ENCODE assay signal across 8 mouse cellular contexts in genomic region chr14:25377091-25377490, GRCm38 (mm10).
DNase-seq lines count a peak whose midpoint lies in the region; ATAC-seq and TF ChIP-seq lines count a peak whose summit lies in the region.

No protein-coding gene starts in this region.

- peak overlapping the region; percentile 99 for H3K27ac ChIP-seq in kidney, embryonic 16.5 days (ENCODE audit: low read length)
- H3K27ac ChIP-seq in embryonic facial prominence, embryonic 15.5 days (replicated peaks) = peak overlapping the region; percentile 99
- peak overlapping the region; percentile 98 for H3K27ac ChIP-seq in intestine, embryonic 14.5 days (ENCODE audit: low read depth)

- no peaks in the 10 kb centered on the region for H3K27me3 ChIP-seq in kidney, embryonic 16.5 days (ENCODE audit: insufficient read depth, low read length)
- H3K27me3 ChIP-seq in embryonic facial prominence, embryonic 15.5 days = no peaks in the 10 kb centered on the region
- no peaks in the 10 kb centered on the region for H3K27me3 ChIP-seq in intestine, embryonic 14.5 days (replicated peaks; ENCODE audit: control insufficient read depth, insufficient read depth, low read length)
- H3K27me3 ChIP-seq in myocyte (ENCODE audit: control insufficient read depth, insufficient read depth, insufficient read length) = no peaks in the 10 kb centered on the region

- H3K36me3 ChIP-seq in kidney, embryonic 16.5 days (ENCODE audit: insufficient read depth, low read length) = no peaks in the 10 kb centered on the region
- H3K36me3 ChIP-seq in embryonic facial prominence, embryonic 15.5 days = no peaks in the 10 kb centered on the region
- H3K36me3 ChIP-seq in intestine, embryonic 14.5 days (ENCODE audit: control insufficient read depth, insufficient read depth, low read length) = no peaks in the 10 kb centered on the region
- H3K36me3 ChIP-seq in myocyte (ENCODE audit: control insufficient read depth, insufficient read depth) = no peaks in the 10 kb centered on the region

- no peak overlapping the region for H3K4me3 ChIP-seq in kidney, embryonic 16.5 days (ENCODE audit: low read length)
- H3K4me3 ChIP-seq in embryonic facial prominence, embryonic 15.5 days (replicated peaks) = 0 out of 2 replicates have a peak overlapping the region, but pooled peaks have one; percentile 51
- H3K4me3 ChIP-seq in intestine, embryonic 14.5 days (ENCODE audit: low read depth, low read length) = no peak overlapping the region
- H3K4me3 ChIP-seq in myocyte = peak overlapping the region; percentile 34

- peak overlapping the region; percentile 87; the same call in 1 of the 2 replicates for H3K9ac ChIP-seq in kidney, embryonic 16.5 days (replicated peaks; ENCODE audit: low read length)
- no peak overlapping the region for H3K9ac ChIP-seq in embryonic facial prominence, embryonic 15.5 days
- H3K9ac ChIP-seq in intestine, embryonic 14.5 days (ENCODE audit: low read length) = peak overlapping the region; percentile 62; the same call in 1 of the 2 replicates

- peak overlapping the region; percentile 70 for H3K4me2 ChIP-seq in kidney, embryonic 16.5 days (replicated peaks; ENCODE audit: low read depth, low read length)
- H3K4me2 ChIP-seq in embryonic facial prominence, embryonic 15.5 days (replicated peaks) = peak overlapping the region; percentile 64
- peak overlapping the region; percentile 73 for H3K4me2 ChIP-seq in intestine, embryonic 14.5 days (ENCODE audit: low read length)
- H3K4me2 ChIP-seq in myocyte (ENCODE audit: low read depth) = peak overlapping the region; percentile 85

- TF ChIP-seq POLR2A in myocyte (IDR thresholded peaks at IDR 0.05; ENCODE audit: insufficient read length, low read depth) = no peak

- H3K4me1 ChIP-seq in kidney, embryonic 16.5 days (ENCODE audit: insufficient read depth, low read length) = peaks cover 70% of the 10 kb centered on the region
- peaks cover 48% of the 10 kb centered on the region for H3K4me1 ChIP-seq in embryonic facial prominence, embryonic 15.5 days
- H3K4me1 ChIP-seq in intestine, embryonic 14.5 days (replicated peaks; ENCODE audit: control insufficient read depth, insufficient read depth, low read length) = peaks cover 13% of the 10 kb centered on the region

- H3K79me2 ChIP-seq in myocyte (ENCODE audit: control insufficient read depth, insufficient read depth) = peaks cover 15% of the 10 kb centered on the region

- WGBS in kidney, embryonic 16.5 days = 45% methylated on average over 2 of the region's 2 CpGs
- 45% methylated on average over 2 of the region's 2 CpGs for WGBS in embryonic facial prominence, embryonic 15.5 days
- WGBS in intestine, embryonic 14.5 days = 62% methylated on average over 2 of the region's 2 CpGs

- no peaks in the 10 kb centered on the region for H3K9me3 ChIP-seq in kidney, embryonic 16.5 days (ENCODE audit: low read length)
- H3K9me3 ChIP-seq in embryonic facial prominence, embryonic 15.5 days (replicated peaks) = no peaks in the 10 kb centered on the region
- H3K9me3 ChIP-seq in intestine, embryonic 14.5 days (ENCODE audit: control insufficient read depth, low read length) = no peaks in the 10 kb centered on the region

- DNase-seq in kidney, adult 9 months = no peak
- DNase-seq in intestine, embryonic 14.5 days (ENCODE audit: low spot score) = no peak
- no peak for DNase-seq in right cerebral cortex, postnatal 36 days (ENCODE audit: low spot score in 2 of 2)

- ATAC-seq in kidney, embryonic 16.5 days (ENCODE audit: low FRiP score, low TSS enrichment) = no peak
- ATAC-seq in embryonic facial prominence, embryonic 15.5 days (ENCODE audit: insufficient number of reproducible peaks, low FRiP score, low TSS enrichment, low read depth) = no peak
- no peak for ATAC-seq in intestine, embryonic 14.5 days (replicated peaks; ENCODE audit: low FRiP score, low TSS enrichment, low read depth)
- ATAC-seq in frontal cortex, adult (ENCODE audit: low TSS enrichment) = no peak
- ATAC-seq in inflammation-experienced regulatory T-cells, adult 6 months = no peak

- no peak overlapping the region for H3ac ChIP-seq in myocyte (ENCODE audit: control insufficient read depth, insufficient read length)

TF ChIP-seq in myocyte, 11 proteins besides CTCF, POLR2A, EP300 and RAD21:
- no peak for TF ChIP-seq MYOD1 (IDR thresholded peaks at IDR 0.05; ENCODE audit: control insufficient read depth in 1 of 3, insufficient read length in 2 of 3, low read depth in 2 of 3)
- no peak for TF ChIP-seq CEBPB (IDR thresholded peaks at IDR 0.05; ENCODE audit: insufficient read depth, poor library complexity, severe bottlenecking)
- no peak for TF ChIP-seq MYOG (IDR thresholded peaks at IDR 0.05; ENCODE audit: control insufficient read depth in 1 of 3, insufficient read depth in 1 of 3, insufficient read length in 2 of 3, low read depth in 2 of 3)
TF ChIP-seq in myocyte: peak in this region for 0.

Comparison
In these comparisons a context has a peak if more than half of its experiments do, and no peak if none do; other contexts are left out.
1. H3K4me3 ChIP-seq: peak in embryonic facial prominence, embryonic 15.5 days (single experiment) and myocyte (single experiment); none in kidney, embryonic 16.5 days (single experiment) and intestine, embryonic 14.5 days (single experiment).
2. Peak in every context shown above with its lines, with median percentiles within 50 percentile points of each other: H3K27ac ChIP-seq and H3K4me2 ChIP-seq.